Mouse (Mus musculus) testis, adult 10 weeks (tissue): ENCODE measurements around the gene BC005624. TPM values are rescaled to one million over a fixed set of nuclear protein-coding genes. Genes with fewer than 3 reads are reported as not detected.

Experiments
- polyA plus RNA-seq: library from polyadenylated mRNA; stranded (reverse); fragments of 350-450 nt; fragmentation: Illumina TruSeq; extraction: RNeasy Lipid Tissue Mini Kit (QIAGEN cat#74804); gene quantifications from one replicate; pipeline ENCODE4 v1.2.3, GENCODE M21; 2014; ENCODE audit warnings: low read depth, low replicate concordance

Gene BC005624
- 12.4 TPM for polyA plus RNA-seq

DNA sequence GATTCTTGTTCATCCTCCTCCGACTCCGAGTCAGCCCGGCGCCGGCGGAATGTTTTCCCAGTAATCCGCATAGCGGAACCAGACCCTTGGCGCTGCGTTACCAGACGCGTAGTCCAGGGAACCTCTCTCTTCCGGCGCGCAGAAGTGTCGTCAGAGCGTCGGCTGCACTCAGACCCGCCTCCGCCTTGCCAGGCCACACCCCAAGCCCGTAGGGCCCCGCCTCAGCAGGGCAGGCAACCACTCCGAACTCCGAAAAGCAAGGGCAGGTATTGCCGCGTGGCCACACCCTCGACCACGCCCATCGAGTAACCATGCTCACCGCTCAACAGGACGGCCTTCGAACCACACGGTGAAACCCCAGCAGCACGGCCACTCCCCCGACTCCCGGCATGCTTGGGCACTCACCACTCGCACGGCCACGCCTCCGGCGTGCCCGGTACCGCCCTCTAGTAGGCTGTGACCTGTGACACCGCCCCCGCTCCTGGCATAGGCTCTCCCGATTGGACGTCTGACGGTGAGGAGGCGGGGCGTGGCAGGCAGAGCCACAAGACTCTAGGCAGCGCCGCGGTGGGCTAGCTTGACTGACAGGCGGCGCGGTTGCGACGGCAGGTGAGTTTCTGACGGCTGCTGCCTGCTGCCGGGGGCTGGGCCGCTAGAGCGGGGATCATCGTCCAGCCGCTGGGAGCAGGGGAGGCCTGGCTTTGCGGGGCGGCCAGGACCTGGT is at the start of gene BC005624, which contains the start of gene Usp20:
Gene BC005624 (minus strand): TSS at position 412 of the 724 bp plus-strand sequence.
Gene Usp20 (plus strand): TSS at position 490 of the 724 bp plus-strand sequence.

DNA sequence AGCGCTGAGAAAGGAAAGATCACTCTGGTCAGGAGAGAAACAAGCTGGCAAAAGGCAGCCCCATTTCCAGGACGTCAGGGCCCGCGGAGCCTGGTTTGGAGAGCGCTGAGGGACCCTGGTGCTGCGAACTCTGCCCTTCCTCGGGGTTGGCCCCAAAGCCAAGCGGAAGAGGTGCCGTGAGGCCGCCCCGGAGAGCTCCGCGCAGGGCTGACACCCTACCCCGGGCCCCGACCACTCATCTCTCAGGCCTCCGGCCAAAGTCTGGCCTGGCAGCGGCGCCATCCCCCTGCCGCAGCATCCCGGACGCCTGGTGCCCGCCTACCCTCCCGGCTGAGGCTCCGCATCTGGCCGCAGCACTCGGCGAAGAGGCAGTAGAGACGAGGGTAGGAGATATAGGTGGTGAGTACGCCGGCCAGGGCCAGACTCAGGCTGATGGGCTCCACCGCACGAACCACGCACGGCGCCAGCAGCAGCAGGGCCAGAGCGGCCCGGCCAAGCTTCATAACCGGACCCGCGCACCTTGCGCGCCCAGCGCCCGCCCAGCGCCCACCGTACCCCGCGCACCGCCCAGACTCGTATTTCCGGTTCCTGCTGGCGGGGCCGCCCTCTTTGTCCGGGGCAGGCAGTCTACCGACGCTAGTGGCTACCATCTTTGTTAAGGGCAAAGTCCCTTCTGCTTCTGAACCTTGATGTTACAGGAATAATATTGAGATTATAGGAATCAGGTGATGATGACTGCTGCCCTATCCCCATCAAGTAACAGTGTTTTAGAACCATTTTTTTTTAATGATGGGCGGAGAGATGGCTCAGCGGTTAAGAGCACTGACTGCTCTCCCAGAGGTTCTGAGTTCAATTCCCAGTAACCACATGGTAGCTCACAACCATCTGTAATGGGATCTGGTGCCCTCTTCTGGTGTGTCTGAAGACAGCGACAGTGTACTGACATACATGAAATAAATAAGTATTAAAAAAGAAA is 14.4 kb downstream of the BC005624 start, which contains the start of gene Tor1a:
Gene Tor1a (minus strand): TSS at position 582 of the 976 bp plus-strand sequence.

DNA sequence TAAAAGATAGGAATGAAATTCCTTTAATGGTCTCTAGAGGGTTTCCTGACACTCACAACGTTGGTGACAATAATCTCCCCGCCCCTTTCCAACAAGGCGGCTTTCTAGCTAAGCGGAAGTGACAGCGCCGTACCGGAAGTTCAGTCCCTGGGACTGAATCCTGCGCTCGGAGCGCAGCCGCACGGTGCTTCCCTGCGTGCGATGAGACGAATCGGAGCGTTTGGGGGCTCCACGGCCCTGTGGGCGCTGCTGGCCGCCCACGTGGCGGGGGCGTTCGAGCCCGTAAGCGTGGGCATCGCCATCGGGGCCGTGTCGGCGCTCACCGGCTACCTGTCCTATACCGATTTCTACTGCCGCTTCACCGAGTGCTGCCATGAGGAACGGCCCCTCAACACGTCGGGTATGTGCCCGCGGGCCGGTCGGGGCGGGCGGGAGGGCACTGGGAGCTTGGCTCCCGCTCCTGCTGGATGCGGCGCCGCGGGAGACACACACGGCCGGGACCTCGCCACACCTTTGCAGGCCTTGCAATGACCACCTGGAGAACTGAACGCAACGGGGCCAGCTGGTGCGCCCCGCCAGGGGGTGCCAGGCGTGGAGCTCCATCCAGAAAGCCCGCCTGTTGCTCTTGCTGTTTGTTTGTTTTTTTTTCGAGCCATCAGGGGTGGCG is 29.0 kb downstream of the BC005624 start, which contains the start of gene Tor1b:
Gene Tor1b (plus strand): TSS at position 136 of the 667 bp plus-strand sequence.

DNA sequence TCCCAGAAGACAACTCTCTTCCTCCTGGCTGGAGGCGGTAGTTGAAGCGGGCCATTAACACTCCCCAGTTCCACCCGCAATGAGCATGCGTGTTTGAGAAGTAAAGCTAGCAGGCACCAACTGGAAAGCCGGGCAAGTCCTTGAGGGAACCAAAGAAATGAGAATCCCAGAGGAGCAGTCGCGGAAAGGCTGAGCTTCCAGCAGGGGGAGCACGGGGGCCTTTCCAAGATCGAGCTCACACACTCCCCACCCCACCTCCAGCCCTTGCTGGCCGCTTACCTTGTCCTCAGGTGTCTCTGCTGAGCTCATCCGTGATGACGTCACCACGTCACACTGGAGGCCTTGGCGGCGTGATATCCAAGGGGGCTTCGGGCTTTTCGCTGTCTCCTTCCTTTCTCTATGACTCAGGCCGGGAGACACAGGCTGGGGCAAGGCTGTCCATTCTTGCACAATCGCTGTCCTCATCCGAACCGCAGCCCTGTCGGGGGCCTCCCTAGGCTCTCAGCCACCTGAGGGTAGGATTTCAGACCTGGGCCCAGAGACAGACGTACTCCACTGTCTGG is 52.4 kb downstream of the BC005624 start, which contains the start of gene Ptges:
Gene Ptges (minus strand): TSS at position 381 of the 563 bp plus-strand sequence.

Other genes starting within 250 kb of the BC005624 start
- gene 1700001O22Rik, start 178.5 kb downstream of the BC005624 start, polyA plus RNA-seq, result 38.4 TPM
- 2.3 TPM for gene Ntmt1, start 174.4 kb downstream of the BC005624 start, polyA plus RNA-seq
- 0.38 TPM for gene Asb6, start 151.9 kb downstream of the BC005624 start, polyA plus RNA-seq
- gene Prrx2, start 147.2 kb downstream of the BC005624 start, polyA plus RNA-seq, result not detected
- 0.67 TPM for gene Ptges, start 52.3 kb downstream of the BC005624 start, polyA plus RNA-seq
- 9.0 TPM for gene Tor1b, start 29.2 kb downstream of the BC005624 start, polyA plus RNA-seq
- gene Tor1a, start 14.3 kb downstream of the BC005624 start, polyA plus RNA-seq, result 2.7 TPM
- 4.7 TPM for gene Usp20, start 78 bp upstream of the BC005624 start, polyA plus RNA-seq
- gene Fnbp1, start 159.8 kb upstream of the BC005624 start, polyA plus RNA-seq, result 9.1 TPM
- gene Gpr107, start 170.1 kb upstream of the BC005624 start, polyA plus RNA-seq, result 49.4 TPM